Mouse (Mus musculus) cerebellum, adult (tissue): ENCODE measurements at regions not wholly inside any gene's neighbourhood (a gene's known extent, or its start where the extent isn't known, plus 50 kb on each side); places are given as distances from the start of the nearest gene placed in this dataset.
"Not testable (repeated sequence)": the region's sequence is repeated elsewhere in the genome, so short reads cannot be mapped to it uniquely, and the experiment has no call there.

Source experiments
- ATAC-seq: cut with Nextera tagmentation; 2 replicates; pipeline ENCODE4 v1.9.2; 2017; ENCODE audit warnings: mild to moderate bottlenecking, moderate library complexity, mixed read lengths; ENCODE audit not compliant: insufficient number of reproducible peaks, low FRiP score, low TSS enrichment

GRCm38 (mm10) chr10:86636953-86637376 lies 68.3 kb downstream of the Hsp90b1 start:
- peak; percentile 81; the same call in 1 of the 2 replicates for ATAC-seq

GRCm38 (mm10) chr10:86636515-86636914 lies 68.8 kb downstream of the Hsp90b1 start:
- ATAC-seq: not testable (repeated sequence)

- not testable (repeated sequence) for ATAC-seq
These were observed 78.6 kb downstream of the Hsp90b1 start for GRCm38 (mm10) chr10:86626734-86627133.

GRCm38 (mm10) chr10:86617958-86618664 lies 87.2 kb downstream of the Hsp90b1 start:
- not testable (repeated sequence) for ATAC-seq

- ATAC-seq: not testable (repeated sequence)
These were observed 93.0 kb downstream of the Hsp90b1 start for GRCm38 (mm10) chr10:86612341-86612740.

DNA sequence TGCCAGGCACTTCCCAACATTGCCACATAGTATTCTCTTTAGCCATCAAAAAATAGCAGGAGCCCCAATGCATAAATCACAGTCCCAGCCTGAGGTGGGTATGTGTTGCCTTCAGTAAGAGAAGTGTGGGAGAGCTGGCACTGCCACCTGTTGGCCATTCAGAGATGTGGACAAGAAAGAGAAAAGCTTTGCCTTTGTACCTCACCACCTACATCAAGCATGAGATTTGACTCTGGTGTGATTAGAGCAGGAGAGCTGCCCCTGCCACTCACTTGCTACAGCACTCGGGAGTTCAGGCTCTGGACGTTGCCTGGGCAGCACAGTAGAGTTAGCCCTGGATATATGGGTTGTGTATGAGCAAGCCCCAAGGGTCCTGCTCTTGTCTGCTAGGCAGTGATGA lies 95.3 kb downstream of the Hsp90b1 start:
- ATAC-seq: not testable (repeated sequence)

GRCm38 (mm10) chr10:86600843-86601242 lies 102.1 kb upstream of the Syn3 start:
- ATAC-seq: not testable (repeated sequence)

DNA sequence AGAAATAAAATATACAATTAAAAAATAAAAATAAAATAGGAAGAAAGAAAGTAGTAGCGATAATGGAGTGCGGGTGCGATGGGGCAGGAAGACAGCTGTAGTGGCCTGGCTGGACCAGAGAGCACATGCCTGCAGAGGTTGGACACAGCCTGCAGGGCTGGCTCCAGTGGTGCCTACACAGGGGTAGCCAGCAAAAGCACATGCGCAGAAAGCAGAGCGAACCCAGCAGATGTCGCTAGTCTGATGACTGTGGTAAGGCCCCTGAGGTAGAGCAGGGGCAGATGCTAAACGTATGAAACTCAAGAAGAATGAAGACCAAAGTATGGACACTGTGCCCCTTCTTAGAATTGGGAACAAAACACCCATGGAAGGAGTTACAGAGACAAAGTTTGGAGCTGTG lies 101.3 kb upstream of the Syn3 start:
- ATAC-seq: not testable (repeated sequence)

DNA sequence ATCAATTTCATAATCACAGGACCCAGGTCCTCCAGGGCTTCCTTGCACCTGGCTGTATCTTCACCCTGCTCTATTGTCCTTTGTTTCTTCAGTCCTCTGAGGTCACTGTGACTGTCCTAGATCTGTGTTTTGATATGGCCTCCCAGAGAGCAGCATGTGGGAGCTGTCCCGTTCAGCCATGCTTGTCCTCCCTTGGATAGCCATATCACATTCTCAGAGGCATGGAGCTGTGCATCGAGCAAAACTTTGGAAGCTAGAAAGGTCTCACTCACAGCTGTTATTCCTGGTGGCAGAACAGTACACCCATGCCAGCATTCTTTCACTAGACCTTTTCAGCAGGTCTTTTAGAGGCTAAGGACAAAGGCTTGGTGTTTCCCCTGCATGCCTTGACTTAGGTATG lies 91.5 kb upstream of the Syn3 start:
- ATAC-seq: not testable (repeated sequence)

DNA sequence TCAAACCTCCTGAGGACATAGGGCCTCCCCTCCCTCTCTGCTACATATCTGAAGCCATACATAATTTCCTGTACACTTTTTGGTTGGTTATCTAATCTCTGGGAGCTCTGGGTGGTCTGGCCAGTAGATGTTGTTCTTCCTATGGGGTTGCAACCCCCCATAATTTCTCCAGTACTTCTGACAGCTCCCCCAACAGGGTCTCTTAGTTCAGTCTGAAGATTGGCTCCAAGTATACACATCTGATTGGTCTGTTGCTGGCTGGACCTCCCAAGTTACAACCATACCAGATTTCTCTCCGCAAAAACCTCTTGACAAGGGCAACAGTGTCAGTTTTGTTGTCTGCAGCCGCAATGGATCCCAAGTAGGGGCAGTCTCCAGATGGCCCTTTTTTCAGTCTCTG lies 68.2 kb upstream of the Syn3 start:
- not testable (repeated sequence) for ATAC-seq

GRCm38 (mm10) chr10:86555843-86556242 lies 57.1 kb upstream of the Syn3 start:
- no peak for ATAC-seq
